Mouse (Mus musculus) stomach, postnatal 0 days (tissue): ENCODE data around the gene Sema3f. TPM values are rescaled to one million over a fixed set of nuclear protein-coding genes. Genes with fewer than 3 reads are reported as not detected.

ENCODE experiments used
- ATAC-seq: fragments of 200-750 bp; cut with Nextera tagmentation; 2 replicates; pipeline ENCODE4 v1.8.0; 2017; ENCODE audit not compliant: low FRiP score, low TSS enrichment
- DNase-seq: peaks from one replicate; pipeline ENCODE4 v3.0.0-alpha.2; 2016; ENCODE audit warnings: low spot score
- H3K27ac ChIP-seq: fragments of 300-500 bp; sonication (generic); replicated peaks from 2 replicates; pipeline ENCODE4 v1.5.1; 2014; ENCODE audit warnings: mild to moderate bottlenecking, control low read depth
- H3K27me3 ChIP-seq: fragments of 300-500 bp; sonication (generic); 2 replicates; pipeline ENCODE4 v1.6.1; 2014; ENCODE audit warnings: low read length; ENCODE audit not compliant: control insufficient read depth, insufficient read depth
- H3K36me3 ChIP-seq: fragments of 300-500 bp; sonication (generic); 2 replicates; pipeline ENCODE4 v1.6.1; 2014; ENCODE audit warnings: low read length, mixed read lengths; ENCODE audit not compliant: control insufficient read depth, insufficient read depth
- H3K4me1 ChIP-seq: fragments of 300-500 bp; sonication (generic); replicated peaks from 2 replicates; pipeline ENCODE4 v1.6.1; 2014; ENCODE audit warnings: antibody characterized with exemption; ENCODE audit not compliant: control insufficient read depth, insufficient read depth
- H3K4me2 ChIP-seq: fragments of 300-500 bp; sonication (generic); replicated peaks from 2 replicates; pipeline ENCODE4 v1.6.1; 2014; ENCODE audit warnings: low read depth, mild to moderate bottlenecking, control low read depth, moderate library complexity
- H3K4me3 ChIP-seq: fragments of 300-500 bp; sonication (generic); 2 replicates; pipeline ENCODE4 v1.5.1; 2014; ENCODE audit warnings: low read depth, low read length, control low read depth
- H3K9ac ChIP-seq: fragments of 300-500 bp; sonication (generic); 2 replicates; pipeline ENCODE4 v1.6.1; 2014; ENCODE audit warnings: mild to moderate bottlenecking, low read length, control low read depth, mixed read lengths
- H3K9me3 ChIP-seq: fragments of 300-500 bp; sonication (generic); 2 replicates; pipeline ENCODE4 v1.6.1; 2016; ENCODE audit warnings: low read length; ENCODE audit not compliant: control insufficient read depth
- CTCF ChIP-seq: IDR thresholded peaks from 2 replicates; pipeline ENCODE4 v1.5.1; 2016; ENCODE audit warnings: antibody characterized with exemption, low read depth, mild to moderate bottlenecking, moderate library complexity
- EP300 ChIP-seq: optimal IDR thresholded peaks from 2 replicates; pipeline ENCODE3; 2016; ENCODE audit warnings: antibody characterized with exemption
- WGBS: fragments of 180-500 bp; shearing (Covaris S2); extraction: QIAGEN DNeasy Blood & Tissue Kit; methylation state at CpG from one replicate; pipeline ENCODE4 v1.1.7; 2014; 5-methylcytosine and 5-hydroxymethylcytosine counted together
- polyA plus RNA-seq: library from polyadenylated mRNA; unstranded; fragments of >200 nt; fragmentation: Nextera tagmentation; extraction: Ambion mirVana; gene quantifications from 2 replicates; pipeline ENCODE4 v1.2.1, GENCODE M21; 2015

Gene Sema3f
- polyA plus RNA-seq, 1 experiment from 2014 or later = 11.7 TPM

DNA sequence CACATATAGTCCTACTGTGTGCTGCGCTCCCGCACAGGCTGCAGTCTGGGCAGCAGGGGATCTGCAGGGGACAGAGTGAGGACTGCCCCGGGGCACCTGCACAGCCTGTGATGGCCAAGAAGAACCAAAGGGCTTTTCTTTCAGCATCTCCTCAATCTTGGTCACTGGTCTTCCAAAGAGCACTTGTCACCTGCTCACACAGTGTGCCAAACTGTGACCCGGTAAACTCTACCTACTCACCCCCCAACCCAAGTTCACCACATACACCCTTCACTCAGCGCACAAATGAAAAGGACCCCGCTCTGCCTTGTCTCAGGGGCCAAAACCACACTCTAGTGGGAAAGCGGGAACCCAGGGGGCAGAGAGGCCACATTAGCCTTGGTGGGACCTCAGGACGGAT is 78.4 kb downstream of the Sema3f start:
- DNase-seq (no peak), ATAC-seq (no peak)
- TF ChIP-seq CTCF (no peak), EP300 (no peak)
- Histone ChIP-seq H3K4me1 (peaks cover 25% of the 10 kb centered on the region), H3K9ac (no peak overlapping the region), H3K36me3 (no peaks in the 10 kb centered on the region), H3K9me3 (no peaks in the 10 kb centered on the region), H3K4me2 (no peak overlapping the region), H3K4me3 (no peak overlapping the region), H3K27me3 (no peaks in the 10 kb centered on the region), H3K27ac (peak overlapping the region; percentile 20; the same call in 1 of the 2 replicates)
- WGBS = 88% methylated on average over 8 of the region's 8 CpGs

Other genes with a start within 250 kb of the Sema3f start
- gene Tmem115, start 176.5 kb downstream of the Sema3f start, polyA plus RNA-seq = 41.9 and 43.2 TPM in 2 replicates
- gene Cyb561d2, start 168.3 kb downstream of the Sema3f start, polyA plus RNA-seq = 26.7 and 28.2 TPM in 2 replicates
- gene Nprl2, start 168.2 kb downstream of the Sema3f start, polyA plus RNA-seq = 24.8 and 24.9 TPM in 2 replicates
- gene Zmynd10, start 163.2 kb downstream of the Sema3f start, polyA plus RNA-seq = 0.94 and 0.97 TPM in 2 replicates
- gene Rassf1, start 158.9 kb downstream of the Sema3f start, polyA plus RNA-seq = 44.2 and 46.5 TPM in 2 replicates
- gene Tusc2, start 147.2 kb downstream of the Sema3f start, polyA plus RNA-seq = 44.9 and 48.7 TPM in 2 replicates
- gene Hyal2, start 142.5 kb downstream of the Sema3f start, polyA plus RNA-seq = 49.6 and 50.4 TPM in 2 replicates
- 7.2 and 8.0 TPM in 2 replicates for gene Hyal1, start 133.5 kb downstream of the Sema3f start, polyA plus RNA-seq
- 13.3 and 14.7 TPM in 2 replicates for gene Naa80, start 131.6 kb downstream of the Sema3f start, polyA plus RNA-seq
- 1.3 and 1.4 TPM in 2 replicates for gene Hyal3, start 129.7 kb downstream of the Sema3f start, polyA plus RNA-seq
- gene Ifrd2, start 122.8 kb downstream of the Sema3f start, polyA plus RNA-seq = 35.5 and 42.7 TPM in 2 replicates
- 16.3 and 19.1 TPM in 2 replicates for gene Sema3b, start 101.2 kb downstream of the Sema3f start, polyA plus RNA-seq
- gene Gnai2, start 75.1 kb downstream of the Sema3f start, polyA plus RNA-seq = 189 and 195 TPM in 2 replicates
- gene Slc38a3, start 40.9 kb downstream of the Sema3f start, polyA plus RNA-seq = 0.95 and 1.1 TPM in 2 replicates
- gene Gnat1, start 30.8 kb downstream of the Sema3f start, polyA plus RNA-seq = 2.1 and 2.9 TPM in 2 replicates
- 60.2 and 67.3 TPM in 2 replicates for gene Rbm5, start 60.5 kb upstream of the Sema3f start, polyA plus RNA-seq
- 25.3 and 25.6 TPM in 2 replicates for gene Rbm6, start 162.8 kb upstream of the Sema3f start, polyA plus RNA-seq
- 22.9 and 23.6 TPM in 2 replicates for gene Mon1a, start 177.7 kb upstream of the Sema3f start, polyA plus RNA-seq
- gene Mst1r, start 196.4 kb upstream of the Sema3f start, polyA plus RNA-seq = 10.4 and 10.6 TPM in 2 replicates
- gene Actl11, start 218.0 kb upstream of the Sema3f start, polyA plus RNA-seq = not detected in 2 replicates
- gene Camkv, start 225.2 kb upstream of the Sema3f start, polyA plus RNA-seq = 0.62 and 0.94 TPM in 2 replicates
- gene Traip, start 239.7 kb upstream of the Sema3f start, polyA plus RNA-seq = 4.8 and 5.7 TPM in 2 replicates